Mouse (Mus musculus) small intestine, adult 2 months (tissue): ENCODE measurements around the gene Acot4.

Experiments
- CTCF ChIP-seq: fragments of 200-500 bp; IDR thresholded peaks from 2 replicates; pipeline ENCODE4 v1.5.1; 2012; ENCODE audit warnings: low read depth, mild to moderate bottlenecking, control low read depth, inconsistent platforms, low read length, moderate library complexity, mixed read lengths; ENCODE audit not compliant: insufficient replicate concordance, insufficient read length; ENCODE audit errors: extremely low read depth
- POLR2A ChIP-seq: fragments of 200-500 bp; IDR thresholded peaks from 2 replicates; pipeline ENCODE4 v1.6.1; 2012; ENCODE audit warnings: low read depth, mild to moderate bottlenecking, control low read depth, inconsistent platforms, low read length, moderate library complexity

DNA sequence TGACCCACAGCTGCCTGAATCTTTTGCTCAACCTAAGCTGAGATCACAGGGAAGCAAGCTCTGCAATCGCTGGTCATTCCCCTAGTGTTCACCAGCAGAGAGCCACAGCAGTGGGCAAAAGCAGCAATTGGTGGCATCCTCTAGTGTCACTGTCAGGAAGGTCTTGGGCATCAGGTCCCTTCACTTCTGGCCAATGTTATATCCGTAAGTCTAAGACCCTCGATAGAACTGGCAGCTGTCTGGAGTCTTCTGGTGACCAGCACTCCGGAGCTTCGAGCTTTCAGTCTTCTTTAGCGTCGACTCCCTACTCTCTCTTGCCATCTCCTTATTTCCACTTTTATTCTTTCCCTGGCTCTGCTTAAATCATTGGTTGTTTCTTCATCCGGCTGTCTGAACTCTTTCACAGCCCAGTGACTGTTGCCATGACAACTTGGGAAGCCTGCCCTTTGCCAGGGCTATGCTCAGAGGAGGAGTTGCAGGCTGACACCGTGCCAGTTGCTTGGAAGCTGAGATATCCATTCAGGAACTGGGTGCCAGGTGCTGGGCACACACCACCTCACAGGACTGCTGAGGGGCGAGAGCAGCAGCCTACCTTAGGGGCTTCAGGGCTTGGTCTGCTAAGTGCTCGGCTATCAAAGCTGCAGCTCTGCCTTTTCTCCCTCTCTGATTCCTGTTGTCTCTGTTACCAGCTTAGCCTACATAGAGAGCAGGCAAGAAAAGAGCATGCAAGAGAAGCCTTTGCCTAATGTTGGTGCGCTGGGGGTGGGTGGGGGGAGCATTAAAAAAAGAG is 26.7 kb upstream of the Acot4 start:
- no peak for TF ChIP-seq CTCF
- TF ChIP-seq POLR2A, result no peak
